Mouse (Mus musculus): Measurements from ENCODE around the gene Sema3b.

DNA sequence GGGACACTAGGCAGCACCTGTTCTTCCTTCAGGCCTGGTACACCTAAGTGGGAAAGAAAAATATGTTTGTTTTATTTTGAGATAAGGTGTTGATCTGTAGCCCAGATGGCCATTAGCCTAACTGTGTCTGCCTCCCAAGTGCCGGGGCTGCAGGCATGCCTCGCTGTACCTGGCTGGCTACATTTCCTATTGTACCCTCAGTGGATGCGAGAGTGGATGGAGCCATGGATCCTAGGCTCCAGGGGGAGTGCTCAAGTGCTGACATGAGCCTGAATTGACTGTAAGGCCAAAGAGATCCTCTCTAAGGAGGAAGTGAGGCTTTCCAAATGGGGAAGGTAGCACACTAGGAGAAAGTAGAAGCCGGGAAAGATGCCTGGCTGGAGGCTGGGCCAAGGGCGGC, 61.1 kb downstream of the Sema3b start:
- TF ChIP-seq TAL1 (IDR thresholded peaks at IDR 0.05; ENCODE audit: low read length) (no peak), GATA1 (IDR thresholded peaks at IDR 0.05; ENCODE audit: low read length) (no peak)

All from erythroblast, embryonic 14.5 days (primary cell).